Mouse (Mus musculus) urinary bladder, adult 18-20 months (tissue): Measurements from ENCODE around the gene Pdzrn3.

ENCODE experiments used
- DNase-seq, 2 experiments: peaks; one replicate each; pipeline ENCODE4 v3.0.0; 2022; ENCODE audit warnings: low spot score in 2 of 2, mixed read lengths in 2 of 2

The Pdzrn3 gene

DNA sequence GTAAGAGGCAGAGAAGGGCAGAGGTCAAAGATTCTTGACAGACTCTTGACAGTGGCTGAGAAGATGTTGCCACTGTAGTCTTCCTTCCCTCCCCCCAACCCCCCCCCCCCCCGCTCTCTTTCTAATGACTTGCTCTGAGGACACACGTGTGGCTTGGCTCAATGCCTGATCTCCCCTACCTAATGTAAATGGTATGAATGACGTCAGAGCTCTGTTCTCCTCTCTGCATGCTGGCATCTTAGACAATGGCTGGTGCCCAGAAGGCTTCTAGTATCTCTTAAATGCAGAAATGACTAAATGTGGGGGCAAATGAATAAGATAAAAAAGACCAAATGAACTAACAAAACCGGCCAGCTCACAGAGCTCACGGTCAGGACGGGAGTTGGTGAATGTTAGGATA, 49.2 kb downstream of the Pdzrn3 start:
- DNase-seq = no peak

DNA sequence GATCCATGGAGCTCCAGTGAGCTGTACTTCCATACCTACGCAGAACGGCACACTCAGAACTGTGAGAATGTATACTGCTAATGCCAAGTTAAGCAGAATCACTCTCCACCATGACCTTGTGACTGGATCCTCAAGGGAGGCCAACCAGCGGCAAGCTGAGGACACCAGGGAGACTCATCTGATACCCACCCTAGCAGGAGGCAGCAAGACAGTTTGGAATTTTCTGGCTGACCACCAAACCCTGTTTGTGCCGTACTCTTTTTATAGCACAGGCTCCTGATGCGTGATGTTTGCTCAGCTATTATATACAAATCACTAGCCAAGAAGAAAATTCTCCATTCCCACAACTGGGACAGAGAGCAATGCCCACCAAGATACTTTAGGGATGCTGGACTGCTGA, 50.0 kb downstream of the Pdzrn3 start:
- no peak for DNase-seq

DNA sequence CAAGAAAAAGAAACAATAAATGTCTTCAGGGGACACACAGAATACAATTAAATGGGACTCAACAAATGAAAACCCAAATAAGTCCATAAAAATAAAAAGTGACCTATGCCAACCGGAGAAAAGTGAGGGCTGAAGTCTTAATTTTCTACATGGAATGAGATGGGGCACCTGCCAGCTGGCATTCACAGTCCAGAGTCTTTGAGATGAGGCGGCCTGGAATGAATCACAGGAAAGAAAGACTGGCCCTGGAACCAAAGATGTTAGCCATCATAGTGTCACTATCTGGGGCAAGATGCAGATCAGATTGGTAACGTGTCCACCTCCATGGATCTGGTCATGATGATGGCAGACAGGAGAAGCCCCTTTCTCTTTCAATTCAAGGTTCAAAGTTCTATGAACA, 50.5 kb downstream of the Pdzrn3 start:
- no peak for DNase-seq

DNA sequence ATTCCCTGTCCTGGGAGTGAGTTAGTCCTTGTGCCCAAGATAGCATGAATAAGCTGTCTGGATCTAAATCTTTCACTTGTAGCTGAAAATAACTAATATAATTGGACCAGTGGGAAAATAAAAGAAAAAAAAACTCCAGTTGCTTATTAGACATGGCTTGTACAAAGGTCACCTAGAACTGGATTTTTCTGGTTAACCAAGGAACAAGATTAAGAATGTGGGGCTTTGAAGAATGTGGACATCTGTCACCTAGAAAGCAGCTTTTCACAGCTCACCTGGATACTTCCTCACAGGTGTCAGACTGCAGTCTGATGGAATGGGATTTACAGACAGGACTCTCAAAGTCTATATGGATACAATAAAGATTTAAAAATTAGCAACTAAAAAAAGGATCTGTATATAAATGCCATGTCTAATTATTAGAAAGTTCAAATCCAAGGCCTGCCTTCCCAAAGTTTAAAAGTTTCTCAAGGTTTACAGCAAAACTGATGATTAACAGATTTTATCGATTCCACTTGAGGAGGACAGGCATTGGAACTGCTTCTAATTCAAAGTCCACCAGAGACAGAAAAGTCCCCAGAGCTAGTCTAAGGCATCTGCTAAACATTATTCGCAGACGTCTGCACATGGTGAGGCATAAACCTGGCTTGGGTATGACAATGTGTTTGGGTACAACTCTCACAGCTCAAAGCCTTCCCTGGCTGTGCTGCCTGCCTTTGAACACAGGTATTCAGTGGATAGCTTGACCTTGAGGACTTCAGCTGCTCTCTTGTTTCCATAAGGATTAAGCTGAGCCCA, 51.7 kb downstream of the Pdzrn3 start:
- DNase-seq = no peak

DNA sequence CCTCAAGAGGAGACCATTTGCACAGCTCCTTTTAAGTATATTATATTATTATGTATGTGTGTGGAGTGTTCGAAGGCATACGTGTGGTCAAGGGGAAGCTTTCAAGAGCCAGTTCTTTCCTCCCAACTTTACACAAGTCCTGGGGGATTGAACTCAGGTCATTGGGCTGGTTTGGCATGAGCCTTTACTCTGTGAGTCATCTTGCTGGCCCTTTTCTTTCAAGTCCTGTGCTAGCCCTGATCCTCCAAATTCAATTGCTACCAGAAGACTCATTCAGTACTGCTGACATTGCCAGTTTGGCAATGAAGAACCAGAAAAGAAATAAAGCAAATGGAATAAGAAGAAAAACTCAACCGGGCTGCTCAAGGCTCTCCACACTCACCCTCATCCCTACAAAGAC, 55.1 kb downstream of the Pdzrn3 start:
- no peak for DNase-seq

DNA sequence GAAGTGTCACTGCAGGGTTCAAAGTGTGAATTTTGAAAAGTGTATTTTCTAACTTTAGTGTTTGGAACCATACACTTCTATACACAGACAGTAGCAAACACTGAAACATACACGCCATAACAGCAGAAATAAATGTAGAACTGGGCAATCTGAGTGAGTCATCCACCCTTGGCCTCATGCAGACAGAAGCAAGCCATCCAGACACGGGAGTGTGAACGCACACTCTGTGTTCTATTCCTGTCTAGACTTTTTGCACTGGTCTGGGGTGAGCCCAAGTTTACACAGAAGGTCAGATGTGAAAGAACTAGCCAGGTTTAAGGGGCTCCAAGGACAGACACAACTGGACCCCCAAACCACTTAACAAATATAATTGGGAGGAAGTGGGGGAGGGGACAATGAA, 57.3 kb downstream of the Pdzrn3 start:
- DNase-seq = no peak

DNA sequence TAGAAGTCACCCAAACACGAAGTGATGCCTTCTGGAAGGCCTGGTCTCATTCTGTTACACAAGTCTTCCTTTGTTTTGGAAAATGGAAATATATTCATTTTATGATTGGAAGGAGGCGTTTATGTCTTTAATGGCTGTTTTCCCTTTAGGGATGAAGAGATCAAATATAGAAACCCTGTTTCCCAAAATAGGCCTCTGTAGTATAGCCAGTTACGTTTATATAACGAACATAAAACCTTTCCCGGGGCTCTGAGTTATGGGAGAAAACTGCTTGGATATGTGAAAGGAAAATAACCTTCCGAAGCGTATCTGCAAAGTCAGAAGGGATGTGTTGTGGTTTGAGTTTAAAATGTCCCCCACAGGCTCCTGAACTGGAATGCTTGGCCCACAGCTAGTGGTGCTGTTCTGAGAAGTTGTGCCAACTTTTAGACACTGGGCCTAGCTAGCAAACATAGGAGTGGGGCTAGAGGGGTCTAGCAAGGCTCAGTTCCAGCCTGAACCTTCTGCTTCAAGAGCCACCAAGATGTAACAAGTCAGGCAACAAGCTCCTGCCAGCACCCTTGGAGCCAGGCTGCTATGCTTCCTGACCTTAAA, 58.2 kb downstream of the Pdzrn3 start:
- no peak for DNase-seq

DNA sequence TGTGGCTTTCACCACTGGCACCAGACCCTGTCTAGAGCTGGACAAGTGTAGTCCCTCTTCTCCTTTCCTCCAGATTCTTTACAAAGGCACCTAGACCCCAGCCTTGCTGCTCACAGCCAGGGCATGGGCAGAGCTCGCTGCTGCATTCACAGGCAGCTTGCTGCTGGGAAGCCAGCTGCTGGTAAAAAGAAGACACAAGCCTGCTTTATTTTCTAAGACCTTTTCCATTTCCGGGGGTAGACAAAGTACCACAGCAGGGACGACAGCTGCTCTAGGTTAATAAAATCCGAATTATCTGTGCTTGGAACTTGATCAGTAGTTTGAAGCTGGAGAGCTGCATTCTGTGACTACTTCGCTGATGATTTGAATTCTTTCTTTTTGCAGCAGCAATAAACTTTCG, 59.2 kb downstream of the Pdzrn3 start:
- no peak for DNase-seq

DNA sequence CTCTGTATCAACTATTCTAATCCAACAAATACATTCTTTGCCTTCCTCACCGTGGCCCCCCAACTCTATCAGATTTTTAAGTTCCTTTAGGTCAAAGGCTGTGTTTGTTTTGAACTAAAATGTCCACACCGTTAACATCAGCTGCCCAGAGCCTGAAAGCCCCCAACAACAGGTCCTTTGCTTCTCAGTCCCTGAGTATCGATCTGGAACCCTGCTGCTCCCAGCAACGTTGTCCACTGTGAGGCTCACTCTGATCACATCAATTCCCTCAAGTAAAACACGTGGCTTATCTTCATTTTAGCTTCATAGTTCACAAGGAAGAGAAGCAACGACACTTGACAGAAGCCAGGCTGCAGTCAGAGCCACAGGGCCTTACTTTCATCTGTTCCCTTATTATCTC, 66.3 kb downstream of the Pdzrn3 start:
- no peak for DNase-seq

DNA sequence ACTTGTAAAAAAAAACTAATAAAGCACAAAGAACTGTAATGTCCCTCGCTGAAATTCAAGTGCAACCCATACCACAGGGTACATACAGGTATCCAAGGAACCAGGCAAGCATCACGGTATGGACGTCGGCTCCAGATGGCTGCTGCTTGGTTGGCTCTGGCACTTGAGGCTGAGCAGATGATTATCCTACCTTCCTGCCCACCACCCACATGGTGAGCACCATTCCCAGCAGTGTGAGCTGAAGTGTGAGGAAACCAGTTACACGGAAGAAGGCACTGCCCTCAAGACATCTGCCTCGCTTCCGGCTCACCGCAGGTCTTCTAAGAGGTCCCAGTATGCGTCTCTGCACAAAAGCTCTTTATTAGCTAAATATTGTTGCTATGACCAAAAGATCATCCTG, 67.2 kb downstream of the Pdzrn3 start:
- no peak for DNase-seq

DNA sequence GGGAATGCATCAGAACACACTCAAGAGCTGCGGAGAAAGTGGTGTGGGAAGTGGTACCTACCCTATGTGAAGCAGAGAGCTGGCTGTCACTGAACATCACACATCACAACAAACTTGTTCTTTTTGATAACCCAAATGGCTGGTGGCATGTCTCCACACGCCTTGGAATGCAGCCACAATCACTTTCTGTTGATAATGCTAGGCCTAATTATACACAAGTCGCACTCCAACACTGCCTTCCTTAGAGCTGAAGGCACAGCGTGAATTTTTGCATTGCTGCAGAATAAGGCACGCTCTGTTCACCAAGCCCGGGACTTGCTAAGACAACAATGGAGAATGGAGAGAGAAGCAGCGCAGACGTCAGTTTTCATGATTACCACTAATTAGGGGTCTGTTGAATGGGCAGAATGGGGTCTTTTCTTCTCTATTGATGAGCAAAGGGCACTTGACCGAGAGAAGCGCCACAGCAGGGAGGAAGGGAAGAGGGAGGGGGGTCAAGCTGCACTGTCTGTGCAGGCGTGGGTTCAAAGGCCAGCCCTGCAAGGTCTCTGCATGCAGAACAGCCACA, 69.6 kb downstream of the Pdzrn3 start:
- DNase-seq = no peak

DNA sequence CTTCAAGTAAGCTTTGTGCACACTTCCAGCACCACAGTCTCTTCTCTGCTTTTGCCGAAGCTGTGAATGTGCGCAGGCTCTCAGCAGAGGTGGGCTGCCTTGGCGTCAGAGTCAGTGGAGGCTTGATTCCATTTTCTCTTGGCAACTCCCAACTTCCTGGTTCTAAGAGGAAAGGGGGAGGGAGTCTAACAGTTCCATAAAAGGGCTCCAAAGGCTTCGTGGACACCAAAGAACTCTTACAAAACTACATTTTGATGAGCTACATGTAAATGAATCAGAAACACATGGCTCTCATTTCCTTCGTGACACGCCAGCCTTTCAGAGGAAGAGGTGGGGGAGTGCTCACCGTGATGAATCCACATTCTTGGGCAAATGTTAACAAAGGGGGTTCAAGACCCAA, 70.9 kb downstream of the Pdzrn3 start:
- DNase-seq = no peak

DNA sequence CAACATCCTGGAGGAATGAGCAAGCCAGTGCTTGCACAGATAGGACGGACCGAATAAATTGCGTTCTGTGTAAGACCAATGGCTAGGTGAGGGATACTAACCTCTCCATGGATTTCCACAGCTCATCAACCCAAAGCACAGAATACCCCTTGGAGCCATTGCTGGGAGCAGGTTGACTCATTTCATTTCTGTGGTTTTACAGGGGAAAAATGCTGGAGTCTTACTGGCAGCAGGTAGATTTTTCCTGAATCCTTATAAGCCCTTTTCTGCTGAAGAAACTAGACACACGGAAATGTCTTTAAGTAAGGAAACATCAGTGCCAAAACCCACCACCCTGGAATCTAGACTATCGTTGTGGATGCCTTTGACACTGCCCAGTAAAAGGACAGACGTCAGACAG, 72.2 kb downstream of the Pdzrn3 start:
- DNase-seq = no peak

DNA sequence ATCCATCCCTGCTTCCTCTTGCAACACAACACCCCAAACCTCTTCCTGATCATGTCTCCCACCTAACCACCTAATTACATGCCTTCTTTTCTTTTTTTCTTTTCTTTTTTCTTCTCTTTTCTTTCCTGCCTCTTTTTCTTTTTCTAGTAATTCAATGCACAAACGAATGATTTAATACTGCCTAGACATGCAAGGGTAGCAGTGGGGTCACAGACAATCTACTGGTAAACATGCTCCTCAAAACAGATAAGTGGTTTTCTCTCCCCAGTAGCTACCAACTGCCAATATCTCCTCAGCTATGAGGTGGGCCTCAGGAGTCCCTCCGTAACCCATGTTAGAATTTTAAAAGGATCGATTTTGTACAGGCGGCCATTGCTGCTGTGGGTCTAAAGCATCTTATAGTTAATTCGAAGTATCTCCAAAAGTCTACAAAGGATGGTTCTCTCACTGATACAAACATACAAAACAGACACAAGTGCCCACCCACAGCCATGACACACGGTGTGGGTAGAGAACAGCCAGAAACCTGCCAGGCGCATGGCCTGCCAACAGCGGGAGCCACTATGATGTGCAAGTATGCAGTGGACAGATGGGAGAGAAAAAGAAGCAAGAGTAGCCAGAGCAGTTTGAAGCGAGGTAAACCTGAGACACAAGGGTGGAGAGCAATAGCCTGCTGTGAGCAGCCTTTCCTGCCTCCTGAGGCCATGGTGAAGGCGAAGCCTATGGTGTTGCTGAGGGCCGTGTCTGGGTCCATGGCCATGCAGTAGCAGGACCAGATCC, 73.5 kb downstream of the Pdzrn3 start:
- no peak for DNase-seq

DNA sequence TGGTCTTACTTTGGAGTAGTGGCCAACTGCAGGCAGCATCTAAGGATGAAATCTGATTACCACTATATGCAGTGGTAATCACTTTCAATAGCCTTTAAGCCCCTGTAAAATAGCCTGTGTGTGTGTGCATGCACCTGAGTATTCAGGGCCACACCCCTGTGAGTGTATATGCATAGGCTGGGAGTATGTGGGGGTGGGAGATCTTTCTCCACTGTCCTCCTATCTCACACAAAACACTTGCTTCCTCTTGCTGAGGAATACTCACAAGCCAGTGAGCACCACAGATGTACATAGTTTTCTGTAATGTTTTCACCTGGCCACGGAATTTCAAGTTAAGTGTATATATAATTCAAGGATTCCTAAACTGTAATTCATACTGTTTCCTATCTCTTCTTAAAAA, 74.2 kb downstream of the Pdzrn3 start:
- DNase-seq = no peak

DNA sequence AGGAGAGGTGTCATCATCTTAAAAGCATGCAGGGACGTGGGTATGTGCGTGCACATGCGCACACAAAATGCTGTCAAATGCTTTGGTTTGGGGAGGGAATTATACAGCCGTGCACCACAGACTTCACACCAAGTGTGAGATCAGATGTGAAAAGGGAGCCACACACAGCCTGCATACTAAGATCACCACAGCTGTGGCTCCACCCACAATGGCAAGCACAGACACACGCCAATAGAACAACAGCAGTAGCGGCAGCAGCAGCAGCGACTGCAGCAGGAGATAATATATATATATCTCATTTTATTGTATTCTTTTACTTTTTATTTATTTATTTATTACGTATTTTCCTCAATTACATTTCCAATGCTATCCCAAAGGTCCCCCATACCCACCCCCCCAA, 76.5 kb downstream of the Pdzrn3 start:
- DNase-seq = no peak

DNA sequence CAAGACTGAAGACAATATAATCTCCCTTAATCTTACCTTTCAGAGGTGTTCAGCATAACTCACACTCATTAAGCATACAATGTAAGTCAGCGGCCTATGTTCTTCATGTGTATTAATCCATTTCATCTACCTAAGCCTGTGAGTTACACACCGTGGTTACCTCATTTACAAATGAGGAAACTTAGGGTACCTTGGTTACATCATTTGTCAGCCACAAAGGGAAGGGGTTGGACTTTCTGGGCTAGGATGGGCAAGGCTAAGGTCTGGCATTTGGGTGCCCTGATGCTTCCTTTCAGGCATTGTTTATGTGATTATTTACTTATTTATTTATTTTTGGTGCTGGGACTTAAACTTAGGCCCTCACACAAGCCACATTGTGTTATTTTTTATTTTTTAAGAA, 78.3 kb downstream of the Pdzrn3 start:
- no peak for DNase-seq

DNA sequence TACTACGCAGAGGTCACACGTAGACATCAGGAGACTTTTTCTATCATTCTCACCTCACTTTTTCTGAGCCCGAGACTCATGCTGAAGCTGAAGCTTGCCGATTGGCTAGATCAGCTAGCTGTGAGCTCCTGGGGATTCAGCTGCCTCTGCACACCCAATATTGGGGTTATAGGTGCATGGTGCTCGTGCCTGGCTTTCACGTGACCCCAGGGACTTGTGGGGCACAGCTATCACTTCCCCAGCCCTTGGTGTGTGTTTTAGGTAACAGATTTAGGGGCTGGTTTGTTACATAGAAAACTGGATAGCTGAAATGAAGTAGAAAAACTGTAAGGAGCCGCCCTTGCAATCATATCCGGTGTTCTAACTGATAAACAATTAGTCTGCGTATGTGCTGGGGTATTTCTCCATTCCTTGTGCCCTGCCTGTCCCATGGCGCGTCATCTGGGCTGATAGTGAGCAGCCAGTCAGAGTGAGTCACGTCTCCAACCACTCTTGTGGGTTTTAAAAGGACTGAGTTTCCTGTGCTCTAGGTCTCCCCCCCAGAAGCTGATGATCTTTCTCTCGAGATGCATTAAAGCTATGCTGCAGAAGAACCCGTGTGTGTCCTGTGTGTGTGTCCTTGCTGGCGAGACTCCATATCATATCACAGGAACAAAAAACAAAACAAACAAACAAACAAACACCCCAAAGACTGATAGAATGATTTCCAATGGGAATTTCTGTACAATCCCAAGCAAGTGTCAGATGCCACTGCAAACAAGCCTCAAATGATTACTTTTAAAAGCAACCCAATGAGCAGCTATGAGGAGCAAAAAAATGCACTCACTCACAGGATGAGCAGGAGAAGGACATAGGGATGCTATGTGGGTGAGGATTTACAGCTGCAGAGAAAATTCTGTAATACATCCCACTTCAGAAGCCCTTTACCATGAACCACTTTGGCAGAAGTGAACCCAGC, 79.9 kb downstream of the Pdzrn3 start:
- DNase-seq = no peak

DNA sequence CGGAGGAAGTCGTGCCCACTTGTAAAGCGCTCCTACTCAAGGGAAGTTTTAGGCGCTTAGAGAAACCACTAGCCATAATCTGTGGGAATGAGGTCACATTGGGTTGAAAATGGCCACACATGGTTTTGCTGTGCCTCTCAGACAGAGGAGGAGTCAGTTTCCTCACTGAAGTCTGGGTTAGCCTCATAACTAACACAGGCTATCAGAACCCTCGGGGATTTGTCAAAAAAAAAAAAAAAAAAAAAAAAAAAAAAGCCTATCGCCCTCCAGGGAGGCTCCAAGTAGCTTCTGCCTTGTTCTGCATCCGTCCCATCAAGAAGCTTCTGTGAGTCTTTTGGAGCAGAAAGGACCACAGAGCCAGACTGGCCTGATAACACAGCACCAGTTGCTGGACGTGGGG, 80.7 kb downstream of the Pdzrn3 start:
- DNase-seq = no peak

DNA sequence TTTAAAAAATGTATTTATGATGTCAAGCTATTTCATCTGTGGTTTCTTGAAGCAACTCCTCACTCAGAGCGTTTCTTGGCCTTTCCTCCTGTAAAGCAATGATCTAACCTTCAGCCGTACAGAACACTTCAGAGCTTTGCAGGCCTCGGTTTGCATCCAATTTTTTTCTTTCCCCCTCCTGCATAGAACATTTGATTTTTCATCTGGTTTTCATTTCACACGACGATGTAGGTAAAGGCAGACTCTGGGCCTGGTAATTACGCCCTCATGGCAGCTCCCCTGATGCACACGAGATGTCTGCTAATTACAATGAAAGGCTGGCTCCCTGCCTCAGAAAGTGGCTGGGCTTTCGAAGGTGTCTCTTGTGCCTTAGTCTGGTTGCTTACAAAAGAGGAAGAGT, 81.4 kb downstream of the Pdzrn3 start:
- no peak for DNase-seq

DNA sequence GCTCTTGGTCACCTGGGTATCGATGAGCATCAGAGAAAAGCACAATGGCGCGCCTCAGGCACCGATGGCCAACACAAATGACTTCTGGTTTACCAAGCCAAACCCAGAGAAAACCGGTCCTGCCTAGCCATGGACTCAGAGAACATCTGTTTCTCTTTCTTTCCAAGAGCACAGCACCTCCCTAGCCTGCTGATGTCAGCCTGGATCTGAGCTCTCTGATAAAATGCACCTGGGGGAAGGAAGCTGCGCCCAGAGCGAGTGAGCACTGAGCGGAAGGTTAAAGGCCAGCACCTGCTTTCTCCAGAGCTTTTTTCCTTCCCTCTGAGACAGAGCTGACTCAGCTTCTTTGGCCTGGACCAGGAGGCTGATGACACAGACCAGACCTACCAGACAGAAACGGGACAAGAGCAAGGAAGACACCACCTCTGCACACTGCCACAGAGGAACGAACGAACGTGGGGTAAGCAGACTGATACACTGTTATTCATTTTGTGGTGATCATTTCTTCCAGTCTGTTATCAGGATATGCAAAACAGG, 84.6 kb downstream of the Pdzrn3 start:
- DNase-seq = peak in 1 of 2 experiments; percentile 27
